Mouse (Mus musculus) heart, postnatal 14 days (tissue): ENCODE results near the gene Strip2. TPM values are rescaled to one million over a fixed set of nuclear protein-coding genes. Genes with fewer than 3 reads are reported as not detected.

Source experiments
- DNase-seq, 2 experiments: peaks; one replicate each; pipeline ENCODE4 v3.0.0; 2021 to 2022
- intact Hi-C: fragments of 180-260 bp; cut with DNase I; formaldehyde crosslinking; loops from one replicate; pipeline ENCODE4 v1.15.1; 2025
- total RNA-seq, 2 experiments: library from RNA; stranded (reverse); gene quantifications; 2 replicates each; pipeline ENCODE4 v1.2.3; 2021

The Strip2 gene
- total RNA-seq, 2 experiments from 2014 or later = 62.5 to 69.9 TPM

DNA sequence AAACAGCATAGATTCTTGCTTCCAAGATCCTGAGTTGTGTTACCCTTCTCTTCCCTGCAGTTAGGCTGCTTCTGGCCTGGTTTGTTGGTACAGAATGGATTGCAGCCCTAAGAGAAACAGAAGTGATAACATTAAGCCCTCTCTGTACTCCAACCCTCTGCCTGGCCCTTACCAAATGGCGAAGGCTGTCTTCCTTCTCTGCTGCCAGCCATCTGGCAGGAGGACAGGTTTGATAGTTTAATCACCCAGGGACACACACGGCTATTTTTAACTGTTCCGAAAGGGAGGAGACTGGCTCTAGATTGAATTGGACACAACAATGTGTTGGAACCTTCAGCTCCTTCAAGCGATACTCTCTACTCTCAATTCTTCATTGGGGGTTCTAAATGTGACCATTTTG lies 6.7 kb downstream of the Strip2 start:
- intact Hi-C loops = loop anchor here (5.0 kb wide), 1 partner anchor 71 kb away; no protein-coding TSS in a partner anchor
- DNase-seq = peak; percentile 45 to 66

DNA sequence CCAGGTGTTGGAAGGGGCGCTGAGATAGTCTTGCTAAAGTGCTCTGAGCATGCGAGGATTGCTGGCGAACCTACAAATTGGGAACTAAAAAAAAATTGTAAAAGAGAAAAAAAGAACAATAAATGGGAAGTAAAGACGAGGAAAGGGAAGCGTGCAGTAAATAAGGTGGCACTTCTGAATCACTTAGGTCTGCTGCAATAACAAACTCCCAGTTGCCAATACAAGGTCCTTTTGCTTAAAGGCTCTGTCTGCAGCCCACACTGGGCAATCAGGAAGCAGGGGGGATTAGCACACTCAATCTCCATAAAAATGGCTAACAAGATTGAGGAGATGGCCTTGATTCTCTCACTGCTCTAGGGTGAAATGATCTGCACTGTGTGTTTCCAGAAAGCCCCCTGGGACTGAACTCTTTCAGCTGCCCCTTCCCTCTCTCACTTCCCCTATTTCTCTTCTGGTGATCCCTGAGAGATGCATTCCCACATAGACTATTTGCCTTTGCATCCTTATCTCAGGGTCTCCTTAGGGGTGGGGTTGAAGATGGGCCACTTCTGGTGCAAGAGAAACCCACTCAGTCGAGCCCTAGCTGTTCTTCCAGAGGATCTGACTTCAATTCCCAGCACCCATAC lies 8.9 kb downstream of the Strip2 start:
- intact Hi-C loops = no loop called here
- no peak for DNase-seq

GRCm38 (mm10) chr6:29930087-29930486 lies 13.3 kb downstream of the Strip2 start:
- intact Hi-C loops = no loop called here
- no peak for DNase-seq

DNA sequence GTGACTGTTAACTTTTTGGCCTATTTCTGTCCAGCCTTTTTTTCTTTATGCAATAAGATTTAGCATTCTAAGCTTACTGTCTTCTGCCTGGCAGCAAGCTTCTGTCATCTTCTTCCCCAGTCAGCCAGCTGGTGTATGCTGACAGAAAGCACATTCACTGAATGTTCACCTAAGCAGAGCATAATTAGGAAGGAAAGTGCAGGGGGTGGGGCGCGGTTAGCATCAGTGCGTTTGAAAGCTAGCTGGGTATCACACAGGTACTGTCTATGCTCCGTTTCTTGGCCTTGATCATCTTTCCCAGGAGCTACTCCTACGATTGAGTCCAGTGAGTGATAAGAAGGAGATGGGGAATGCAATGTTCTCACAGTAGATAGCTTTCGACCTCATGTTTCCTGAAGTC lies 13.9 kb downstream of the Strip2 start:
- DNase-seq = no peak
- intact Hi-C loops = no loop called here

GRCm38 (mm10) chr6:29931181-29931580 lies 14.4 kb downstream of the Strip2 start:
- intact Hi-C loops = no loop called here
- DNase-seq = no peak

GRCm38 (mm10) chr6:29935741-29936140 lies 18.9 kb downstream of the Strip2 start:
- DNase-seq = peak in 1 of 2 experiments; percentile 49
- intact Hi-C loops = no loop called here

DNA sequence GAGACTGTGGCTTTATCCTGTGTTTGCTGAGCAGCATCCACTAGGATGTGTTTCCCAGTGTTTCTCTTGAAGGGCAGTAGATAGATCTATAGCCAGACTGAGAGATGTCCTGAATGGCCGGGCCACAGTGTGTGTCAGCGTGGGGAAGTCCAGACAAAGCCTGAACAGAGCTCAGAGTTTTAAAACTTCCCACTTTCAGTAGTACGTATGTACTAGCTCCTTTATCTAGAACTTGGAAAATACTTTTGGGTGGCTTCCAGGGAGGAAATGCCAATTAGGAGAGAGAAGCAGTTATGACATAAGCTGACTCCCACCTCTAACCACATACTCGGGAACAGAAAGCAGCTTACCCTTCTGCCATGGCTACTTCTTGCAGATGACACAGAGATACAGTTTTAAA lies 23.6 kb downstream of the Strip2 start:
- intact Hi-C loops = no loop called here
- DNase-seq = peak in 1 of 2 experiments; percentile 47

DNA sequence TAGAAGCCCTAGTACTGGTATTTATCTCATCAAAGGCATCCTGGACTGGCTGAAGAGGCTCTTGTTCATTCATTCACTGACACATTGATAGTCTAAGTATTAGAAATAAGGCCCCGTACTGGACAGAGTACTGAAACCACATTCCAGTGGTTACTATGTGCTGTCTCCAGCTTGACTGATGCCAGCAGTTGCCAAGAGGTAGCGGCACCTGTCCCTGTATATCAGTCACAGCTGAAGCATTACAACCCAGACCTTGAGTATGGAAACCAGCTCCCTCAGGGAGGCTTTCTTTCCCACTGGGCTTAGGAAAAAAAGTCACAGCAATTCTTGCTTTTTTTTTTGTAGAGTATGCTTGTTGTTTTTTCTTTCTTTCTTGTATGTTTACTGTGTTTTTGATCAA lies 24.2 kb downstream of the Strip2 start:
- intact Hi-C loops = no loop called here
- DNase-seq = no peak

DNA sequence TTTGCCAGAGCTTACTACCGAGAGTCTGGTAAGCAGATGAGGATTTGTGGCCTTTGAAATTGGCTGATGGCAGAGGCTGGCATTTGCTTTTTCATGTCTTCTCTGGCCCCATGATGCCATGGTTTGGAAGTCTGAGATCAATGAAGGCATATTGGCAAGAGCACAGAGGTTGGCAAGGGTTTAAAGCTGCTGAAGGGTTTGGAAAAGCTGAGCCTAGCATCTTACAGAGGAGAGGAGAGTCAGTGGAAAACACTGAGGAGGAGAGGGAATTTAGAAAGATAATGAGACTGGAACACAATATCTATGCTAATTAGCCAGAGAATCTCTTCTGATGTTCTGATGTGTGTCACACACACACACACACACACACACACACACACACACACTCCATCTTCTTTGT lies 27.7 kb downstream of the Strip2 start:
- intact Hi-C loops = no loop called here
- no peak for DNase-seq

GRCm38 (mm10) chr6:29946568-29946967 lies 29.8 kb downstream of the Strip2 start:
- DNase-seq = no peak
- intact Hi-C loops = loop anchor here (2.0 kb wide), 1 partner anchor 94 kb away; no protein-coding TSS in a partner anchor

- intact Hi-C loops = loop anchor here (2.0 kb wide), 1 partner anchor 95 kb away; no protein-coding TSS in a partner anchor
- no peak for DNase-seq
These were observed 31.0 kb downstream of the Strip2 start for GRCm38 (mm10) chr6:29947823-29948222.

DNA sequence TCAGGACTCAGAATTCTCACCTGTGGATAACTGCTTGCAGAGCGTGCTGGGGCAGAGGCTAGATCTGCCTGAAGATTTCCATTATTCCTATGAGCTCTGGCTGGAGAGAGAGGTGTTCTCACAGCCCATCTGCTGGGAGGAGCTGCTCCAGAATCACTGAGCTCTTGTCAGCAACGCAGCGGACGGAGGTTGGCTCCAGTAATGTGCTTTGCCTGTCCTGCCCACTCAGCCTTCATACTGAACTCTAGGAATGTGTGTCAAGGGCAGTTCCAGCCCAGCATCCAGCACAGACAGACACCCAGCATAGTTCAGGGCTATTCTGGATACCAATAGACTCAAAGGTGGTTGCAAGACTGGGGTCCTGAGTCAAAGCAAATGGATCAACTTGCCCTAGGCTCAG lies 39.9 kb downstream of the Strip2 start:
- intact Hi-C loops = no loop called here
- no peak for DNase-seq

DNA sequence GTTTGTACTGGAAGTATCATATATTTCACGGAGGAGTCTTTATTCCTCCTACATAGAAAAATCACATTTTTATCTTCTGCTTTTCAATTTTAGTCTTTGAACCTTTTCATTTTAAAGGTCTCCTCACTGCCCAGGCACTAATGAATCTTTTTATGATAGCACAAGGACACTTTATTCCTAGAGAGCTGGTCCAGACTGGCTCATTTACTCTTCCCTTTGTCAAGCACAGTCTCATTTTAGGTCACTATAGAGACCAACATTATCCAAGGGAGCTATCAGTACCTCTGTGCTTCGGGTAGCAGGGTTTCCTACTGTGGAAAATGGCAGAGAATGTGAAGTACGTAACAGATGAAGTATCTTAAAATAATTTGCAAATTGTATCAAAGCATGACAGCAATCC lies 41.9 kb downstream of the Strip2 start:
- DNase-seq = no peak
- intact Hi-C loops = no loop called here

DNA sequence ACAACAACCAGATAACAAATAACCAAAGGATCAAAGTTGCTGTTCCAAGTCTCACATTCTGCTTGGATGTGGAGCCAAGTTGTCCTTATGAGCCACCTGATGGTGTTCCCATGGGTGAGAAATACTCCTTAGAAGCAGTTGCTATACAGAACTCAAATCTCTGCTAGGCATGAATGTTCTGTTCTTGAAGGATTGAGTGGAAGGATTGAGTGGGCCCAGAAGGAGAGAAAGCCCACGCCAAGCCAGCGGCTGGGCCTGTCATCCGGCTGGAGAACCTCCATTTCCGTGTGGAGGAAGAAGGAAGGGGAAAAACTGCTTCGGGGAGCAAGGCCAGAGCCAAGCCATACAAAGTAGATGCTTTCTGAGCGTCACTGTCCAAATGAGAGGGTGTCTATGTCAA lies 44.3 kb downstream of the Strip2 start:
- intact Hi-C loops = no loop called here
- DNase-seq = no peak

- intact Hi-C loops = no loop called here
These were observed 51.1 kb downstream of the Strip2 start for GRCm38 (mm10) chr6:29967917-29968316.

DNA sequence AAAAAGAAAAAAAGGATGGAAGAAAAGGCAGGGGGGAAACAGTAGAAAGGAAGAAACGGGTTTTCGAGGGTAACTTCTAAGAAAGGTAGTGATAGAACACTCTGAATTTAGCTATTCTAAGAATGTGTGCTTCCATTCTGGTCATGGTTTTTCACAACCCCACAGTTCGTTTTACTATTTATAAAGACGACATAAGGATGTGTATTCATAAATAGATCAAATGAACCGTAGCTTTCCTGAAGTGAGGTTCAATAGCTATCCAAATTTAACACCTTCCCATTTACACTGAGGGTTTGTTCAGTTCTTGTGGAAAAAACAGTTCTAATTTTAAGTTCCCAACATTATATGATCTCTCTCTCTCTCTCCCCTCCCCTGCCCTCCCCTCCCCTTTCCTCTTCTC lies 56.5 kb downstream of the Strip2 start:
- intact Hi-C loops = no loop called here
- DNase-seq = no peak

More at GRCm38 (mm10) chr6:29967917-29968316, 51.1 kb downstream of the Strip2 start:
- DNase-seq = no peak

DNA sequence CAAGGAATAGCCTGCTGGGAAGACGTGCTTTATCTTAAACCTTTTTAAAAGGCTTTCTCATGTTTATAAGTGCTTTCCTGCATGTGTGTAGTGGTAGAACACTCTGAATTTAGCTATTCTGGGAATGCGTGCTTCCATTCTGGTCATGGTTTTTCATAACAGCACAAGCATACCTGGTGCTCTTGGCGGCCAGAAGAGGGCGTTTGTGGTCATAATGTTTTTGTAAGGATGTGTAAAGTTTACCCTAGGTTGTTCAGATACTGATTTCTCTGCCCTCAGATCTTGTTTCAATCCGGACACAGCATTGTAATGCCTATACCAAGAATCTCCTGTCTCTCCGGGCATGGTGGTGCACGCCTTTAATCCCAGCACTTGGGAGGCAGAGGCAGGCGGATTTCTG lies 58.0 kb downstream of the Strip2 start:
- no peak for DNase-seq
- intact Hi-C loops = no loop called here

GRCm38 (mm10) chr6:29980461-29980860 lies 63.6 kb downstream of the Strip2 start:
- no peak for DNase-seq
- intact Hi-C loops = no loop called here

GRCm38 (mm10) chr6:29981797-29982196 lies 65.0 kb downstream of the Strip2 start:
- DNase-seq = no peak
- intact Hi-C loops = no loop called here

DNA sequence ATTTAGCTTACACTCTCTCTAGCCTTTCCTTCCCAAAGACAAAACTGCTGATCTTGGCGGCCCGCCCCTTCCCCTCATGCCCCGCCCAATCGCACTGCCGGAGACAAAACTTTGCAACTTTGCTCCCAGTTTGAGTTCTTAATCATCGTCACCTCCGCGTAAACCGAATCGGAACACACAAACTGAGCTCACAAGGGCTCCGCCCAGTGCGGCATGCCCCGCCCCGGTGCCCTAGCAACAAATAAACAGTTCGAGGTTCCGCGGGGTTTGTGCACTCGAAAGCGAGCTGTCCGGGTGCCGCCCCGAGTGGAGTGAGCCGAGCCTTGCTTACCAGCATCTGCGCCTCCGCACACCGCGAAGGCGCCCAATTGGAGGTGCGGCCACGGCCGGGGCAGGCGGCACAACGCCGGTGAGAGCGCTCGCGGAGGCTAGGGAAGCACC lies 68.3 kb downstream of the Strip2 start:
- peak; percentile 86 to 87 for DNase-seq
- intact Hi-C loops = loop anchor here (5.0 kb wide), 1 partner anchor 62 kb away; the partner anchor contains the start of gene Nrf1

- DNase-seq = no peak
- intact Hi-C loops = loop anchor here (5.0 kb wide), 1 partner anchor 62 kb away; the partner anchor contains the start of gene Nrf1
These were observed 68.7 kb downstream of the Strip2 start for GRCm38 (mm10) chr6:29985504-29985903.

- DNase-seq = no peak
- intact Hi-C loops = loop anchor here (5.0 kb wide), 1 partner anchor 61 kb away; the partner anchor contains the start of gene Nrf1
These were observed 69.2 kb downstream of the Strip2 start for GRCm38 (mm10) chr6:29985986-29986385.
